Mouse (Mus musculus): ENCODE results near the gene Cdiptos. TPM values are rescaled to one million over a fixed set of nuclear protein-coding genes. Genes with fewer than 3 reads are reported as not detected.

Gene Cdiptos
- polyA plus RNA-seq, 1 experiment from 2014 or later, result 0.50 TPM

DNA sequence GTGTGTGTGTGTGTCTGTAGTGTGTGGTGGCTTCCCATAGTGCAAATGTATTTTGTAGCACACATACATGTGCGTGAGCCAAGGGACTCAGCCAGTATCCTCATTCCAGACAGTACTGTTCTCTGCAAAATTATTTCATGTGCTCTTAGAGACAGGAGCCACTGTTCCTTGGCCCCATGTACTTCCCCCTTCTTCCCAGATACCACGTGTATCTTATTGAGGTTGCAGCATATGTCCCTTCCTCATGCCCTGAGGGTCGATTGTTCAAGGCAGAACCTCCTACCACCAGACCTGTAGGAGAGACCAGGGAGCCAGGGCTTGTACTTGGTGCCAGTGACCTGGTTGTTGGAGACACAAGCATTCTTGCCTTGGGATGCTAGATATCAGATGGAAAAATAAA lies 20.8 kb downstream of the Cdiptos start:
- Histone ChIP-seq H3K9me3 (no peaks in the 10 kb centered on the region), H3K36me3 (replicated peaks) (no peaks in the 10 kb centered on the region), H3K27ac (replicated peaks) (no peak overlapping the region), H3K4me3 (no peak overlapping the region), H3K4me1 (peaks cover 19% of the 10 kb centered on the region), H3K27me3 (replicated peaks; ENCODE audit: low read depth, poor library complexity, severe bottlenecking) (peaks cover 37% of the 10 kb centered on the region)
- WGBS, result 67% methylated on average over 3 of the region's 3 CpGs
- DNase-seq (ENCODE audit: low spot score), result no peak

DNA sequence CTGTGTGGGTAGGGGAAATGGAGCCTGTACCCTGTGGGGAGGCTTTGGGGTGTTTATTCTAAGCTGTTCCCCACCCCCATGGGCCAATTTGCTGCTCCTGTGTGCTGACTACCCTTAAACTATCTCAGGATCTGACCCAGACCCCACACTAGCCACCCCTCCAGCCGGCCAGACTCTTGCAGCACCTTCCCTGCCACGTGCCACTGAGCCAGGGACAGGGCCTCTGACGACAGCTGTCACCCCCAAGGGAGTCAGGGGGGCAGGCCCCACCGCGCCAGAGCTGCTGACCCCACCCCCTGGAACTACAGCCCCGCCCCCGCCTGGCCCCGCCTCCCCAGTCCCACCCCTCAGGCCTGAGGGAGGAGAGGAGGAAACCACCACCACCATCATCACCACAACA lies 23.3 kb downstream of the Cdiptos start:
- Histone ChIP-seq H3K27me3 (replicated peaks; ENCODE audit: low read depth, poor library complexity, severe bottlenecking) (peaks cover 60% of the 10 kb centered on the region), H3K9me3 (no peaks in the 10 kb centered on the region), H3K4me1 (peaks cover 35% of the 10 kb centered on the region), H3K27ac (replicated peaks) (no peak overlapping the region), H3K4me3 (no peak overlapping the region), H3K36me3 (replicated peaks) (no peaks in the 10 kb centered on the region)
- DNase-seq (ENCODE audit: low spot score), result no peak
- WGBS, result under 1% methylated on average over 8 of the region's 8 CpGs

DNA sequence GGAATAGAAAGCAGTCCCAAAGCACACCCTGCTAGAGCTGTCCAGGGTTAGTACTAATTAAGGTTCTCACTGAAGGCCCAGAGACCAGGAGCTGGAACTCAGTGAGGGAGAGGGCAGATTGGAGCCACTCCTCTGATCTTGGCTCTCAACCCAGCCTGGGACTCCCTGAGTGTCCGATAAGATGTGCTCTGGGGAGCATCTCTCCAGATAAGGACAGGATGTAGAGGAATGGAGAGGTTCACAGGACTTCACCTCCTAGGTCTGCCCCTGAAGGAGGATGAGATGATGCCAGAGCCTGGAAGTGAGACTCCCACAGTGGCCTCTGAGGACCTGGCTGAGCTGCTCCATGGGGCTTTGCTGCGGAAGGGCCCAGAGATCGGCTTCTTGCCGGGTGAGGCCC lies 24.2 kb downstream of the Cdiptos start:
- H3K4me1 ChIP-seq, result peaks cover 35% of the 10 kb centered on the region
- H3K9me3 ChIP-seq, result no peaks in the 10 kb centered on the region
- H3K27ac ChIP-seq (replicated peaks), result no peak overlapping the region
- H3K27me3 ChIP-seq (replicated peaks; ENCODE audit: low read depth, poor library complexity, severe bottlenecking), result peaks cover 60% of the 10 kb centered on the region
- H3K36me3 ChIP-seq (replicated peaks), result 0 out of 2 replicates have a peak, but pooled peaks cover 5% of the 10 kb centered on the region
- 20% methylated on average over 4 of the region's 4 CpGs for WGBS
- no peak for DNase-seq (ENCODE audit: low spot score)
- H3K4me3 ChIP-seq, result peak overlapping the region; percentile 67; the same call in 1 of the 2 replicates

DNA sequence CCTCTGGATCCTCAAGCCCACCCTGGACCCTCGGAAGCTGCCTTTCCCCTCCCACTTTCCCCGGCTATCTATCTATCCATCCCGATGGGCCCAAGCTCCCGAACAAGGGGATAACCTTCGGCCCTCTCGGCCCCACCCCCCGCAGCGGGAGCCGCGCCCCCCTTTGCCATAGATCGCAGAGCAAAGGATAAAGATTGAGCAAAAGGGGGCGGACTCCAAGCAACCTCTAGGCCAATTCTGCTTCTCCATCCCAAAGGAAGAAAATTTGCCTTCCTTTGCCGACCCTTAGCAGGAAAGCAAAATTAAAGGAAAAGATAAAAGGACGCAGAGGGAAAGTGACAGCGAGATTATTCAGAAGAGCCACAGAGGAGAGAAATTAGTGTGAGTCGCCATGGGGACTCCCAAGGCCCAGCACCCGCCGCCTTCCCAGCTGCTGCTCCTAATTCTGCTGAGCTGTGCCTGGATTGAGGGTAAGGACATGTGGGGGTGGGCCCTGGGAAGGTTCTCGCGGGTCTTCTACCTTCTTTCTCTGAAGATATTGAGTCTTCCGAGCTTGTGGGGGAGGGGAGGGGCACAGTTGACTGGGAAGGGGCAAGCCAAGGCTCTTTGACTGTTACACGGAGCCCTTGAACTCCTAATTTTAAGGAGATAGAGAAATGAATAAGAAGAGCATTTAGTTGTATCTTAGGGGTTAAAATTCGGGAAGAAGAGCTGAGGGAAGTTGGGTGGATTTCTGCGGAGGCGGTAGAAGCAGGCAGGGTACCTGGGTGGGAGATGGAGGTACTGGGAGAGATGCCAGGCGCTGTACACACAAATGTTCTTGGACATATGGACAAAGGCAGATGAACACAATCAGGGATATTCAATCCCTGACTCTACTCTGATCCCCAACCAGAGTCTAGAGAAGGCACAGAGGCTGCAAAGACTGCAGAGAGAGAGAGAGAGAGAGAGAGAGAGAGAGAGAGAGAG lies 25.0 kb downstream of the Cdiptos start:
- H3K27me3 ChIP-seq (replicated peaks; ENCODE audit: low read depth, poor library complexity, severe bottlenecking), result peaks cover 60% of the 10 kb centered on the region
- peak overlapping the region; percentile 67 for H3K4me3 ChIP-seq
- no peak overlapping the region for H3K27ac ChIP-seq (replicated peaks)
- no peak for DNase-seq (ENCODE audit: low spot score)
- no peaks in the 10 kb centered on the region for H3K9me3 ChIP-seq
- peaks cover 11% of the 10 kb centered on the region for H3K36me3 ChIP-seq (replicated peaks)
- peaks cover 35% of the 10 kb centered on the region for H3K4me1 ChIP-seq
- WGBS, result 5% methylated on average over 26 of the region's 26 CpGs

DNA sequence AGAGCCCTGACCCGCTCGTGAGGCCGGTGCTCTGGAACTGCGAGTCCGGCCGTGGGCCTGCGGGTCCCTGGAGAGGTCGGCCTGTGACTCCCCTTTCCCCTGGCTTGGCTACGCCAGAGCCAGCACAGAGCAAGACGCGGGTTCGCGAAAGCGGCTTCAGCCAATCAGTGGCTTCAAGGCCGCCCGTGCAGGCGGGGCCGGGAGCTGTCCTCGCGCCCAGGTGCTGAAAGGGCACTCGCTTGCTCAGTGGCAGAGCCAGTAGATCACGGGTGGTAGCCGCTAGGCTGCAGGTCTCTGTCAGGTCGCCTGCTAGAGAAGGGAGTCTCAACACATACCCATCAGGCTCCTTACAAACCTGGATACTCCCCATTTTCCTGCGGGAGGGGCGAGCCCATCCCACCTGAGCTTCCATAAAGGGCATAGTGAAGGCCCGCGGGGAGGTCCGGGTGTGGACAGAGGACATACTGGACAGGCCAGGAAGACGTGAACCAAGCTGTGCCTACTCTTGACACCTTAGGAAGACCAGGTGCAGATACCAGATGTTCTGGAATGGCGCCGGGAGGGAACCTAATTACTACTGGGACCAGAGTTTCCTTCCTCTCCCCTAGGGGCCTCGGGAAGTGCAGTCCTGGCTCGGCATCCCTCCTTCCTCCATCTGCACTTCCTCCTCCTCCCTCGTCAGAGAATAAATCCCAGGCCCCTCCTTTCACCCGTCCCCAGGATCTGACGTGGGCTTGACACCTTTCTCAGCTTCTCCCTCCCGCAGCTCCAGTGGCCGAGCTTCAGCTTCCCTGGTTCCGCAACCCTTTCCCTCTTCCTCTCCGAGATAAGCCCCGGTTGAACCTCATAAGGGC lies 25.9 kb downstream of the Cdiptos start, which contains the start of gene Sez6l2:
Gene Sez6l2, plus strand, starts transcription at position 771 of the 854 bp plus-strand sequence.
- peak; percentile 96 for DNase-seq (ENCODE audit: low spot score)
- no peaks in the 10 kb centered on the region for H3K9me3 ChIP-seq
- WGBS, result under 1% methylated on average over 42 of the region's 42 CpGs
- peak within 1 kb of the TSS; percentile 67 for H3K4me3 ChIP-seq
- peak within 1 kb of the TSS; percentile 66 for H3K27ac ChIP-seq (replicated peaks)
- peaks cover 60% of the 10 kb centered on the region for H3K27me3 ChIP-seq (replicated peaks; ENCODE audit: low read depth, poor library complexity, severe bottlenecking)
- H3K4me1 ChIP-seq, result peaks cover 35% of the 10 kb centered on the region
- peaks cover 18% of the 10 kb centered on the region for H3K36me3 ChIP-seq (replicated peaks)

DNA sequence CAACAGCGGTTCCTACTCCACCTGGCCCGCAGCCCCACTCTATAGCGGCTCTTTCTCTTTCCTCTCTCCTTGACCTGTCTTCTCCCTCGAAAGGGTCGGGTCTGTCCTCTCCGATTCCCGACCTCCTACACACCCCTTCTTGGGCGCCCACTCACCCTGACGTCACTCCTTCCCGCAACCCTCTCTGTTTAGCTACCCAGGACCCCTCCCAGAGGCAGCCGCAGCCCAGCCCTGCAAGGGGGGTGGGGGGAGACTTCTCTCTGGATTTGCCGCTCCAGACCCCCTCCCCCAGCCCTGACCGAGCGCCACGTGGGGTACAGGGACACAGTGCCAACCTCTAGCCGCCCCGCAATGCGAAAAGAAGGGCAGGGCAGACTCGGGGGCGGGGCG lies 26.5 kb downstream of the Cdiptos start, which contains the start of gene Asphd1:
Gene Asphd1, minus strand, starts transcription at position 180 of the 390 bp plus-strand sequence.
- peaks cover 35% of the 10 kb centered on the region for H3K4me1 ChIP-seq
- peak within 1 kb of the TSS; percentile 66 for H3K27ac ChIP-seq (replicated peaks)
- WGBS, result under 1% methylated on average over 21 of the region's 21 CpGs
- H3K9me3 ChIP-seq, result no peaks in the 10 kb centered on the region
- peak within 1 kb of the TSS; percentile 67 for H3K4me3 ChIP-seq
- no peak for DNase-seq (ENCODE audit: low spot score)
- H3K27me3 ChIP-seq (replicated peaks; ENCODE audit: low read depth, poor library complexity, severe bottlenecking), result peaks cover 60% of the 10 kb centered on the region
- H3K36me3 ChIP-seq (replicated peaks), result peaks cover 24% of the 10 kb centered on the region

DNA sequence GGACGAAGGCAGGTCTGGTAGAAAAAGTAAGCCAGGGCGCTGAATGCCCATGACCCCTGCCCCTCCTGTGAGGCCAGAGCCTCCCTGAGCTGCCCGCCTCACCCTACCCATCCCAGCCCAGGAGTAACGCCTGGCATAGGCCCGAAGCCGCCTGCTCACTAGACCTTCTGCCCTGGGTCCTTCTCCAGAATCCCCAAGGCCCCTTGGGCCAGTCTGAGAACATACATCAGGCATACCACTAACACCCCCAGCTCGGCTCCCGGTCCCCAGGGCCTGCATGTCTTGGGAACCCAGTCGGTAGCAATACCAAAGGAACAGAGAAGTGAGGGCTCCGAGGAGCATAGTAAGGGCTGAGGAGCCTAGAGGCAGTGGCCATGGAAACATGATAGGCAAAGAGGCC lies 27.3 kb downstream of the Cdiptos start:
- Histone ChIP-seq H3K4me3 (no peak overlapping the region; the same call in none of the 2 replicates), H3K36me3 (replicated peaks) (peaks cover 30% of the 10 kb centered on the region), H3K9me3 (no peaks in the 10 kb centered on the region), H3K4me1 (peaks cover 35% of the 10 kb centered on the region), H3K27ac (replicated peaks) (no peak overlapping the region), H3K27me3 (replicated peaks; ENCODE audit: low read depth, poor library complexity, severe bottlenecking) (peaks cover 58% of the 10 kb centered on the region)
- no peak for DNase-seq (ENCODE audit: low spot score)
- 79% methylated on average over 10 of the region's 10 CpGs for WGBS

DNA sequence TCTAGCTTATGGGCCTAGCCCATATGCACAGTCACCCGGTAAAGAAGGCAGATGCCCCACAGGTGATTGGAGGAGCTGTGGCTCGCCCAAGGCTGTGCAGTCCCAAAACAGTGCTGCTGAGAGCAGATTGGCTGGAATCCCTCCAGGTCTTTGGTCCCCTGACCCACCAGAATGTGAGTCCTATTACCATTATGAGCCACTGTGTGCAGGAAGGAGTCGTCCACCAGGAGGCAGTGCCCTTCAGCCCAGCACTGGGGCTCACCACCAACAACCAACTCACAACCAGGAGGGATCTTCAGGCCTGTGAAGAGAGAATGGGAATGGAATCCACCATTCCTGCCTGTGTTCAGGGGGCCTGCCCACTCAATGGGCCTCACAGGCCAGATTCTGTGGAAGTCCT lies 29.4 kb downstream of the Cdiptos start:
- 36% methylated on average over 3 of the region's 3 CpGs for WGBS
- H3K9me3 ChIP-seq, result no peaks in the 10 kb centered on the region
- H3K4me3 ChIP-seq, result no peak overlapping the region
- peaks cover 37% of the 10 kb centered on the region for H3K27me3 ChIP-seq (replicated peaks; ENCODE audit: low read depth, poor library complexity, severe bottlenecking)
- peaks cover 50% of the 10 kb centered on the region for H3K36me3 ChIP-seq (replicated peaks)
- no peak overlapping the region for H3K27ac ChIP-seq (replicated peaks)
- DNase-seq (ENCODE audit: low spot score), result peak; percentile 29
- peaks cover 32% of the 10 kb centered on the region for H3K4me1 ChIP-seq

DNA sequence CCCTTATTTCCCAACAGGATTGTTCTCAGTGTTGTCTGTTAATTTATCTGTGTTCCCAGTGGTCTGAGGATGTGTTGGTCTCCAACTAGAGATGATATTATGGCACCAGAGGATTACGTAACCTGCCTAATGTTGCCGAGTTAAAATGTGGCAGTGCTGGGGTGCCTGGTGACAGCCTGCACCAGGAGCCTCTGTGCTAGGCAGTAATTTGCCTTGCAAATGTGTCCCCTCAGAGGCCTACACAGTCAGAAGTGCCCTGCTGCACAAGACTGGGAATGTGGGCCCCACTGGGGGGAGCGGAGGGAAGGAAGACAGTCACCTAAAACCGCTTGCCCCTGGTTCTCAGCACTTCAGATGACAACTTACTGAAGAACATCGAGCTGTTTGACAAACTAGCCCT lies 34.1 kb downstream of the Cdiptos start:
- H3K36me3 ChIP-seq (replicated peaks), result peaks cover 84% of the 10 kb centered on the region
- WGBS, result 76% methylated on average over 5 of the region's 5 CpGs
- DNase-seq (ENCODE audit: low spot score), result no peak

DNA sequence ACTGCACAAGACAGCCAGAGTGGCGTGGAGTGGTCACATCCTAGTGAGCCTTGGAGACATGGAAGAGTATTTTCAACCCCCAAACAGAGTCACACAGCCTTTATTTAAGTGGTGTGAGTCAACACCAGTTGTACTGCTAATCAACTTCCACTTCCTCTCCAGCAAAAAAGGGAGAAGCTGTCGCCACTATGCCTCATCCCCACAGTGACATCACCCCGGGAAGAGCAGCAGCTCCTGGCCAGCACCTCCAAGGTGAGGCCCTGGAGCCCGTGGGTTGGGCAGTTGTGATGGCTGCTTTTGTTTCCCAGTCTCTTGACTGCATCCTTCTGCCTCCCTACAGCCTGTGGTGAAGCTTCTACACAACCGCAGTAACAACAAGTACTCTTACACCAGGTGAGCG lies 34.7 kb downstream of the Cdiptos start:
- peaks cover 86% of the 10 kb centered on the region for H3K36me3 ChIP-seq (replicated peaks)
- H3K4me1 ChIP-seq, result peaks cover 13% of the 10 kb centered on the region; the same call in 1 of the 2 replicates
- whole genome bisulfite sequencing, result 50% methylated on average over 6 of the region's 6 CpGs
- DNase-seq (ENCODE audit: low spot score), result no peak
- H3K27me3 ChIP-seq (replicated peaks; ENCODE audit: low read depth, poor library complexity, severe bottlenecking), result no peaks in the 10 kb centered on the region
- H3K27ac ChIP-seq (replicated peaks), result no peak overlapping the region
- H3K4me3 ChIP-seq, result no peak overlapping the region
- H3K9me3 ChIP-seq, result peaks cover 4% of the 10 kb centered on the region; the same call in 1 of the 2 replicates

More for the DNA sequence above, 34.1 kb downstream of the Cdiptos start:
- H3K4me3 ChIP-seq, result no peak overlapping the region
- peaks cover 13% of the 10 kb centered on the region; the same call in 1 of the 2 replicates for H3K4me1 ChIP-seq
- H3K9me3 ChIP-seq, result peaks cover 4% of the 10 kb centered on the region; the same call in 1 of the 2 replicates
- no peaks in the 10 kb centered on the region for H3K27me3 ChIP-seq (replicated peaks; ENCODE audit: low read depth, poor library complexity, severe bottlenecking)
- no peak overlapping the region for H3K27ac ChIP-seq (replicated peaks)

DNA sequence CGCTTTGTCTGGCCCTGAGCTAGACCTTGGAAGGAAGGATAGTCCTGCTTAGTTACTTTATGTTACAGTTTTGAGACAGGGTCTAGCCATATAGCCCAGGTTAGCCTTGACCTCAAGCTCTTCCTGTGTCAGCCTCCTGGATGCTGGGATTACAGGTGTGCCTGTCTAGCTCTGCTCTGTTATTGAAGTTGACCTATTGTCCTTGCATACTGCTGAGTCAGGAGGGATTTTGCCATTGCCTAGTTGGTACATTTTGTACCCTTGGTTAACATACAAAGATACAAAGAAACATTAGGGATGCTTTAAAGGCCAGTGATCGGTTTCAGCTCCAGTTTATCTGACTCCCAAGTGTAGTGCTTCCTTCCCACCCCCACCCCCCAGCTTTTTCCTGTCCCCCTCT lies 43.2 kb downstream of the Cdiptos start:
- H3K4me1 ChIP-seq, result peaks cover 21% of the 10 kb centered on the region
- H3K9me3 ChIP-seq, result peaks cover 2% of the 10 kb centered on the region; the same call in 1 of the 2 replicates
- DNase-seq (ENCODE audit: low spot score), result no peak
- H3K27ac ChIP-seq (replicated peaks), result no peak overlapping the region
- H3K4me3 ChIP-seq, result no peak overlapping the region
- H3K36me3 ChIP-seq (replicated peaks), result peaks cover 76% of the 10 kb centered on the region
- WGBS, result 76% methylated on average over 2 of the region's 2 CpGs
- no peaks in the 10 kb centered on the region for H3K27me3 ChIP-seq (replicated peaks; ENCODE audit: low read depth, poor library complexity, severe bottlenecking)

DNA sequence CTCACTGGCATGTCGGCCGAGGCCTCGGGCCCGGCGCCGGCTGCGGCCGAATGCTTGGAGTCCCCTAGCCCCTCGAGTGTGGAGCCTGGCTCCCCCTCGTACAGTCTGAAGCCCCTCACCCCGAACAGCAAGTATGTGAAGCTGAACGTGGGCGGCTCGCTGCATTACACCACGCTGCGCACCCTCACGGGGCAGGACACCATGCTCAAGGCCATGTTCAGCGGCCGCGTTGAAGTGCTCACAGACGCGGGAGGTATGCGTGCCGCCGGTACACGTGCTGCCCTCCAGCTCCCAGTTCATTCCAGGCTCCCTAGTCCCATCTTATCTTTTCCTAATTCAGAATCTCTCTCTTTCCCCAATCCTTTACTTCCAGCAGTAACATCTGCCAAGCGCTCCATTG lies 46.9 kb downstream of the Cdiptos start:
- peak overlapping the region; percentile 86 for H3K4me3 ChIP-seq
- H3K9me3 ChIP-seq, result no peaks in the 10 kb centered on the region
- peaks cover 41% of the 10 kb centered on the region for H3K36me3 ChIP-seq (replicated peaks)
- no peaks in the 10 kb centered on the region for H3K27me3 ChIP-seq (replicated peaks; ENCODE audit: low read depth, poor library complexity, severe bottlenecking)
- WGBS, result under 1% methylated on average over 27 of the region's 27 CpGs
- peak overlapping the region; percentile 88 for H3K27ac ChIP-seq (replicated peaks)
- H3K4me1 ChIP-seq, result peaks cover 21% of the 10 kb centered on the region
- DNase-seq (ENCODE audit: low spot score), result no peak
